Mouse (Mus musculus) ES-E14 (cell line): ENCODE measurements at regions not wholly inside any gene's neighbourhood (a gene's known extent, or its start where the extent isn't known, plus 50 kb on each side); places are given as distances from the start of the nearest gene placed in this dataset.
A peak's percentile ranks its signal among the peaks of the same experiment; 100 is the strongest.
"Not testable (repeated sequence)": the region's sequence is repeated elsewhere in the genome, so short reads cannot be mapped to it uniquely, and the experiment has no call there.

ENCODE experiments used
- DNase-seq: peaks from one replicate; pipeline ENCODE4 v3.0.0-alpha.2; 2013; ENCODE audit warnings: low read depth, low spot score
- H3K27ac ChIP-seq: 2 replicates; pipeline ENCODE4 v1.5.1; 2012; ENCODE audit warnings: low read depth, mild to moderate bottlenecking, low read length, moderate library complexity, mixed read lengths; ENCODE audit not compliant: poor library complexity, insufficient read depth, severe bottlenecking
- H3K36me3 ChIP-seq: 2 replicates; pipeline ENCODE4 v1.6.1; 2012; ENCODE audit warnings: mild to moderate bottlenecking, low read length, moderate library complexity, mixed read lengths; ENCODE audit not compliant: control insufficient read depth, poor library complexity, insufficient read depth, severe bottlenecking
- H3K4me1 ChIP-seq, 2 experiments: fragments of 150-350 bp in 1 of 2; sonication (generic) in 1 of 2; 2 replicates each; pipeline ENCODE4 v1.6.1; 2012; ENCODE audit warnings: low read length in 2 of 2, mild to moderate bottlenecking in 1 of 2, mixed read lengths in 1 of 2; ENCODE audit not compliant: control insufficient read depth in 2 of 2, insufficient read depth in 2 of 2, poor library complexity in 1 of 2
- H3K4me3 ChIP-seq, 2 experiments: fragments of 150-350 bp in 1 of 2; sonication (generic) in 1 of 2; 2 replicates each; pipeline ENCODE4 v1.5.1; 2012; ENCODE audit warnings: low read length in 2 of 2, low read depth in 1 of 2, mild to moderate bottlenecking in 1 of 2, mixed read lengths in 1 of 2; ENCODE audit not compliant: insufficient read depth in 1 of 2, poor library complexity in 1 of 2, severe bottlenecking in 1 of 2
- H3K9ac ChIP-seq: 2 replicates; pipeline ENCODE4 v1.6.1; 2012; ENCODE audit warnings: low read depth, mild to moderate bottlenecking, low read length, mixed read lengths; ENCODE audit not compliant: poor library complexity, insufficient read depth, severe bottlenecking
- H3K9me3 ChIP-seq: fragments of 150-350 bp; sonication (generic); 2 replicates; pipeline ENCODE4 v1.6.1; 2012; ENCODE audit warnings: low read depth, mild to moderate bottlenecking, low read length; ENCODE audit not compliant: control insufficient read depth, insufficient read depth
- CHD2 ChIP-seq: IDR thresholded peaks from 2 replicates; pipeline ENCODE4 v1.6.1; 2014; ENCODE audit warnings: mild to moderate bottlenecking, low read depth, low read length, inconsistent platforms
- HCFC1 ChIP-seq: IDR thresholded peaks from 2 replicates; pipeline ENCODE4 v1.6.1; 2012; ENCODE audit warnings: low read length, inconsistent platforms, borderline replicate concordance; ENCODE audit not compliant: insufficient read depth
- MAFK ChIP-seq: IDR thresholded peaks from 2 replicates; pipeline ENCODE4 v1.6.1; 2014; ENCODE audit warnings: mild to moderate bottlenecking, low read depth, low read length, inconsistent platforms; ENCODE audit not compliant: insufficient read depth
- ZC3H11A ChIP-seq: IDR thresholded peaks from 2 replicates; pipeline ENCODE4 v1.6.1; 2012; ENCODE audit warnings: low read depth, mild to moderate bottlenecking, inconsistent platforms, low read length, borderline replicate concordance
- ZNF384 ChIP-seq: IDR thresholded peaks from 2 replicates; pipeline ENCODE4 v1.6.1; 2012; ENCODE audit warnings: low read depth, low read length, inconsistent platforms
- in situ Hi-C, 2 experiments: fragments of 600-800 bp; cut with MboI; formaldehyde crosslinking; loops; one replicate each; pipeline ENCODE4 v1.15.1; 2025; ENCODE audit warnings: low sequenced_read_pairs in 2 of 2, inconsistent platforms in 1 of 2; ENCODE audit not compliant: unreplicated experiment in 2 of 2

DNA sequence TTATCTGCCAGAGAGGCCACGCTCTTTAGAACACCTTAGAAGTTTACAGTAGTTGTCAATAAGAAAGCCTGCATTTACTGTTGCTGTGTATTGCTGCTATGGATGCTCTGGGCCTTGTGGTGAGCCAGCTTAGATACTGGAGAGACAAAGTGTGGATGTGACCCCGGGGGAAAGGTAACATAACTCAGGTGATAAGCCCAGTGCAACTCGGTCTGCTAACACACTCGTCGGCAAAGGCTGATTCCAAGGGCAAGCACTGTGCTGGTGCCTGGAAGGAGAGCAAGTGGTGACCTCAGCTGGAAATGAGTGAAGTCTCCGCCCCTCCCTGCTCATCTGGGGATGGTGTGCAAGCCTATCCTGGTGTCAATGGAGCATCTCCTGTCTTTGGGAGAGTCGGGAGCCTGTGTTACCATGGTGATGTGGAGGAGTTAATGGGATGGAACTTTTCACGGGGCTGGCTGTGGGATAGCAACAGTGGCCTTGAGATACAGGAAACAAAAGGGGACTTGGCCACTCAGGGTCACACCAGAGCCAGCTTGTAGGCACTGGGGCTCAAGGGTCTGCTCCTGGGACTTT, 151.5 kb downstream of the Melk start:
- in situ Hi-C loops: no loop called here
- DNase-seq: no peak
- Histone ChIP-seq H3K9ac (no peak overlapping the region), H3K9me3 (no peaks in the 10 kb centered on the region), H3K4me3 (no peak overlapping the region), H3K27ac (no peak overlapping the region), H3K36me3 (no peaks in the 10 kb centered on the region), H3K4me1 (no peaks in the 10 kb centered on the region)
- TF ChIP-seq HCFC1 (no peak), ZNF384 (no peak), CHD2 (no peak), ZC3H11A (no peak), MAFK (no peak)

DNA sequence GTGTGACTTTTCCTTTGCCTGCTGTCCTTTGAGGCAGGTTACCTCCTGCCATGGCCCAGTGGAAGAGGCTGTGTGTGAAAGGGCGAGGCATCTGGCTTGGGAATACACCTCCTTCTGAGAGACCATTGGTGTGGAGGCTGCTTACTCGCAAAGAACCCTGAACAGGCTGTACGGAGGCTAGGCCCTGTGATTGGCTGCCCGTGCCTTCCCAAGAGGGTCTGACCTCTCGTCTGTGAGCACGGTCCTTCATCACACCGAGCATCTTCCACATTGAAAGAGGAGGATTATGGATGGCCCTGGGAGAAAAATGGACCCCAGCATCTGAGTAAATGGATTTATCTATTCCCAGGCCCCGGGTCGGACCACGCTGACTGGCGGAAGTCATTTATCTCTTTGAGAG, 152.9 kb downstream of the Melk start:
- H3K4me3 ChIP-seq: no peak overlapping the region
- no peak overlapping the region for H3K27ac ChIP-seq
- no peaks in the 10 kb centered on the region for H3K4me1 ChIP-seq
- H3K9ac ChIP-seq: no peak overlapping the region
- in situ Hi-C loops: no loop called here
- TF ChIP-seq MAFK (no peak), CHD2 (no peak), ZC3H11A (no peak), ZNF384 (no peak), HCFC1 (no peak)
- no peak for DNase-seq
- no peaks in the 10 kb centered on the region for H3K9me3 ChIP-seq
- H3K36me3 ChIP-seq: no peaks in the 10 kb centered on the region

GRCm38 (mm10) chr4:44455851-44456250, 155.2 kb downstream of the Melk start:
- in situ Hi-C loops: no loop called here
- Histone ChIP-seq H3K4me1 (no peaks in the 10 kb centered on the region), H3K9ac (no peak overlapping the region)

GRCm38 (mm10) chr4:44473511-44473910, 172.8 kb downstream of the Melk start:
- H3K36me3 ChIP-seq, H3K4me1 ChIP-seq, in situ Hi-C loops, H3K27ac ChIP-seq, DNase-seq, H3K9me3 ChIP-seq: not testable (repeated sequence)
- H3K9ac ChIP-seq: peak overlapping the region; percentile 76
- H3K4me3 ChIP-seq: peak overlapping the region; percentile 60 to 62

More at GRCm38 (mm10) chr4:44455851-44456250, 155.2 kb downstream of the Melk start:
- Histone ChIP-seq H3K9me3 (no peaks in the 10 kb centered on the region), H3K27ac (no peak overlapping the region), H3K4me3 (no peak overlapping the region), H3K36me3 (no peaks in the 10 kb centered on the region)
- DNase-seq: no peak
- TF ChIP-seq ZC3H11A: no peak
- TF ChIP-seq MAFK: no peak
- no peak for TF ChIP-seq HCFC1
- no peak for TF ChIP-seq CHD2
- TF ChIP-seq ZNF384: no peak
